Mouse (Mus musculus) limb, embryonic 15.5 days (tissue): ENCODE measurements at regions not wholly inside any gene's neighbourhood (a gene's known extent, or its start where the extent isn't known, plus 50 kb on each side); places are given as distances from the start of the nearest gene placed in this dataset.
A peak's percentile ranks its signal among the peaks of the same experiment; 100 is the strongest.

Experiments used
- ATAC-seq: fragments of 200-750 bp; cut with Nextera tagmentation; 2 replicates; pipeline ENCODE4 v1.8.0; 2017; ENCODE audit warnings: low read depth, moderate TSS enrichment; ENCODE audit not compliant: insufficient number of reproducible peaks, low FRiP score, low TSS enrichment
- H3K27ac ChIP-seq: fragments of 300-500 bp; sonication (generic); 2 replicates; pipeline ENCODE4 v1.5.1; 2015; ENCODE audit warnings: moderate library complexity, mild to moderate bottlenecking, inconsistent platforms
- H3K27me3 ChIP-seq: fragments of 300-500 bp; sonication (generic); 2 replicates; pipeline ENCODE4 v1.6.1; 2015; ENCODE audit warnings: inconsistent platforms
- H3K36me3 ChIP-seq: fragments of 300-500 bp; sonication (generic); 2 replicates; pipeline ENCODE4 v1.6.1; 2015; ENCODE audit warnings: inconsistent platforms
- H3K4me1 ChIP-seq: fragments of 300-500 bp; sonication (generic); 2 replicates; pipeline ENCODE4 v1.6.1; 2015; ENCODE audit warnings: inconsistent platforms
- H3K4me2 ChIP-seq: fragments of 300-500 bp; sonication (generic); 2 replicates; pipeline ENCODE4 v1.6.1; 2015; ENCODE audit warnings: mild to moderate bottlenecking, inconsistent platforms
- H3K4me3 ChIP-seq: fragments of 300-500 bp; sonication (generic); 2 replicates; pipeline ENCODE4 v1.5.1; 2015; ENCODE audit warnings: mild to moderate bottlenecking, inconsistent platforms
- H3K9ac ChIP-seq: fragments of 300-500 bp; sonication (generic); 2 replicates; pipeline ENCODE4 v1.6.1; 2015; ENCODE audit warnings: inconsistent platforms
- H3K9me3 ChIP-seq: fragments of 300-500 bp; sonication (generic); 2 replicates; pipeline ENCODE4 v1.6.1; 2016; ENCODE audit warnings: inconsistent platforms
- WGBS: fragments of 180-500 bp; shearing (Covaris S2); methylation state at CpG from one replicate; pipeline ENCODE4 v1.1.7; 2015; 5-methylcytosine and 5-hydroxymethylcytosine counted together

DNA sequence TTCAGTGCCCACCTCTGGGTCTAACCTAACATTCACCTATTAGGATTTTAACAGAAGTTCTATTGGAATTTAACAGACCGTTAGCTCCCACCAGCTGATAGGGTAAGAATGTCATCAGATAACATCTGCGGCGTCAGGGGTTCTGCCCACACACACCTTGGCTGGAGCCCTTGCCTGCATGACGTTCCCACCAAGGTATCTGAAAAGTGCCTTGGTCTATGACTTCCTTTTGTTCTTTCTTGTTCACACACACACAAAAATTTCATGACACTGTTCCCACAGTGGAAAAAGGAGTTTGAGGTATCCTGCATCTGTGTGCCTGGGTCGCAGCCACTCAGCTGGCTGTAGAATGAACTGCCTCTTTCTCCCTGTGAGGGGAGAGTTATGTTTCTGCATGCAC lies 134.1 kb upstream of the Lef1 start:
- Histone ChIP-seq H3K9me3 (no peaks in the 10 kb centered on the region), H3K27me3 (no peaks in the 10 kb centered on the region), H3K4me1 (peaks cover 12% of the 10 kb centered on the region; the same call in 1 of the 2 replicates), H3K9ac (no peak overlapping the region), H3K36me3 (no peaks in the 10 kb centered on the region), H3K4me3 (no peak overlapping the region), H3K4me2 (no peak overlapping the region), H3K27ac (no peak overlapping the region)
- no peak for ATAC-seq
- 61% methylated on average over 5 of the region's 5 CpGs for WGBS

DNA sequence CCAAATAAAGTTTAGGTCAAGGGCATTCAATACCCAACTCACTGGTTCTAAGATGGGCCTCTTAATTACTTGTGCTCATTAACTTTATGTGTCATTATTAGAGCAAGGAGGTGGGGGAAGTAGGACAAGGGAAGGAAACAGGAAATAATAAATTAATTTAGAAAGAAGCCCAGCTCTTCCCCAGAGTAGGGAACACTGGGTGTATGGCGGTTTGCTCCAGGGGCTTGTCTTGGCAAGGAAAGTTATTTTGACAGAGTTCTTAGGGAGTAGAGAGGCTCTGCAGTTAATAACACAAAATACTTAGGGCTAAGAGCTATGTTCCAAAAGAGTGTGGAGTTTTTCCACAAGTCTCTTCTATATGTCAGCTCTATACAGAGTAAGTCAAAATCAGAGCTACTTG lies 135.0 kb upstream of the Lef1 start:
- WGBS = 27% methylated on average over 1 of the region's 1 CpGs
- peaks cover 12% of the 10 kb centered on the region; the same call in 1 of the 2 replicates for H3K4me1 ChIP-seq
- no peaks in the 10 kb centered on the region for H3K9me3 ChIP-seq
- no peak overlapping the region for H3K4me3 ChIP-seq
- H3K27me3 ChIP-seq = no peaks in the 10 kb centered on the region
- no peak for ATAC-seq
- H3K4me2 ChIP-seq = no peak overlapping the region
- no peak overlapping the region for H3K9ac ChIP-seq
- H3K27ac ChIP-seq = no peak overlapping the region
- no peaks in the 10 kb centered on the region for H3K36me3 ChIP-seq

DNA sequence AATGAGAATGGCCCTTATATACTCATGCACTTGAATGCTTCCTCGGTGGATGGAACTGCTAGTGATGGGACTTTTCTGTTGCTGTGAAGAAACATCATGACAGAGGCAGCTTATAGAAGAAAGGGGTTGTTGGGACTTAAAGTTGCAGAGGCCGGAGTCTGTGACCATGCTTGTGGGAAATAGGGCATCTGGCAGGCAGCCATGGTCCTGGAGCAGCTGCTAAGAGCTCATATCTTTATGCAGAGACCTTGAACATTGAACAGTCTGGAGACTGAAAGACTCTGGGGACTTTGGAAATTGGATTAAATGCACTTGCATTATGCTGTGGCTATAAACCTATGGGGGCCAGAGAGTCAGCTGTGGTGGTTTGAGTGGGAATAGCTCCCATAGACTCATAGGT lies 138.1 kb upstream of the Lef1 start:
- no peak for ATAC-seq
- Histone ChIP-seq H3K4me2 (no peak overlapping the region), H3K27ac (no peak overlapping the region), H3K36me3 (no peaks in the 10 kb centered on the region), H3K9ac (no peak overlapping the region), H3K4me1 (no peaks in the 10 kb centered on the region), H3K9me3 (no peaks in the 10 kb centered on the region), H3K4me3 (no peak overlapping the region), H3K27me3 (no peaks in the 10 kb centered on the region)
- 62% methylated on average over 2 of the region's 2 CpGs for WGBS

DNA sequence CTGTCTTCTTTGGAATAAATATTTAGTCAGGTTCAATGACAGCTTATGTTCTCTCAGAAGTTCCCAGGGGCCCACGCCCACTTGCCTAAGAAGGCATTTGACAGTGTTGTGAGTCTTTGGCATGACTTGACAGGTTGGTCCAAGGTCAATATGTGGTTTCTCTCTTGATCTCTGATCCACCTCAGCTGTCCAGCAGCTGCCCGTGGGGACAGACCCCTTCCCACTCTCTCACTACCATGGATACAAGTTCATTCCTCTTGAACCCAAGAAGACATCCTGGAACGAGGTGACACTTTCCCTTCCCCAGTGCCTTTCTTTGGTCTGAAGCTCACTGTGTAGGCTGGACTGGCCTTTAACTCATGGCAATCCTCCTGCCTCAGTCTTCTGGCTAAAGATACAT lies 145.0 kb upstream of the Lef1 start:
- 85% methylated on average over 3 of the region's 3 CpGs for WGBS
- Histone ChIP-seq H3K4me2 (no peak overlapping the region), H3K27me3 (no peaks in the 10 kb centered on the region), H3K36me3 (no peaks in the 10 kb centered on the region), H3K27ac (no peak overlapping the region), H3K4me1 (peaks cover 3% of the 10 kb centered on the region; the same call in 1 of the 2 replicates), H3K9ac (no peak overlapping the region), H3K4me3 (no peak overlapping the region), H3K9me3 (no peaks in the 10 kb centered on the region)
- no peak for ATAC-seq

DNA sequence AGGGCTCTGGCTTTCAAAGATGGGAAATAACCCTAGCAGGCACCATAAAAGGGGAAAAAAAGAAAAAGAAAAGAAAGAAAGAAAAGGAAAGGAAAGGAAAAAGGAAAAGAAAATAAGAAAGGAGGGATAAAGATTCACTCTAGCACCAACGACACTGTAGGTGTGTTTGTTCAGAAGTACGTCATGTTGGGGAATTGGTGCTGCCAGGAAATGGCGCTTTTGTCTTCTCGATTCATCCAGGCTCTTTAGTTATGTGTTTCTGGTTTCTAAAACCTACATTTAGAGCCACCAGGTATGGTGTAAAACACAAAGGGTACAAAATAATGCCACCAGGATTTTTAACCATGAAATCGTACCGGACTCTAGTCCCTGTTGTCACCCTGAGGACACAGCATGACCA lies 146.2 kb upstream of the Lef1 start:
- H3K9ac ChIP-seq = no peak overlapping the region
- H3K4me2 ChIP-seq = no peak overlapping the region; the same call in 1 of the 2 replicates
- H3K9me3 ChIP-seq = no peaks in the 10 kb centered on the region
- no peaks in the 10 kb centered on the region for H3K27me3 ChIP-seq
- H3K36me3 ChIP-seq = no peaks in the 10 kb centered on the region
- ATAC-seq = no peak
- WGBS = 70% methylated on average over 6 of the region's 6 CpGs
- H3K4me3 ChIP-seq = no peak overlapping the region
- H3K27ac ChIP-seq = no peak overlapping the region
- H3K4me1 ChIP-seq = peaks cover 3% of the 10 kb centered on the region; the same call in 1 of the 2 replicates

DNA sequence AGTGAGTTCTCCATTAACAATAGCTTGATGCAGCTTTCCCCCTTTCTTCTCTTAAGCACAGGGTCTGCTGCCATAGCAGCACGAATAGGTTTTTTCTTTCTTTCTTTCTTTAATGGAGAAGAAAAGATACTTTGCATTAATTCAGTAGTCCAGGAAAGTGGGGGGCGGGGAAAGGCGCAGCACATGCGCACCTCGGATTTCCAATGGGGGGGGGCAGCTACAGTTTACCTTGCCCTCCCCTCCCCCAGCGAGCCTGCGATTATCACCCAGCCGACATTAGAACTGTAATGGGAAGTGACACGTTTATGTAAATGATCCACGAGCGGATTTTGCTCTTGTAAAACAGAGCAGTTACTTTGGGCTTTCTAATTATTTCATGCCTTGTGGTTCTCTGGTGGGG lies 146.6 kb upstream of the Lef1 start:
- Histone ChIP-seq H3K4me2 (peak overlapping the region; percentile 31; the same call in 1 of the 2 replicates), H3K4me1 (peaks cover 3% of the 10 kb centered on the region; the same call in 1 of the 2 replicates), H3K27ac (no peak overlapping the region), H3K36me3 (no peaks in the 10 kb centered on the region), H3K9ac (no peak overlapping the region), H3K27me3 (no peaks in the 10 kb centered on the region), H3K4me3 (peak overlapping the region; percentile 7; the same call in 1 of the 2 replicates), H3K9me3 (no peaks in the 10 kb centered on the region)
- ATAC-seq = no peak
- WGBS = 20% methylated on average over 11 of the region's 11 CpGs

DNA sequence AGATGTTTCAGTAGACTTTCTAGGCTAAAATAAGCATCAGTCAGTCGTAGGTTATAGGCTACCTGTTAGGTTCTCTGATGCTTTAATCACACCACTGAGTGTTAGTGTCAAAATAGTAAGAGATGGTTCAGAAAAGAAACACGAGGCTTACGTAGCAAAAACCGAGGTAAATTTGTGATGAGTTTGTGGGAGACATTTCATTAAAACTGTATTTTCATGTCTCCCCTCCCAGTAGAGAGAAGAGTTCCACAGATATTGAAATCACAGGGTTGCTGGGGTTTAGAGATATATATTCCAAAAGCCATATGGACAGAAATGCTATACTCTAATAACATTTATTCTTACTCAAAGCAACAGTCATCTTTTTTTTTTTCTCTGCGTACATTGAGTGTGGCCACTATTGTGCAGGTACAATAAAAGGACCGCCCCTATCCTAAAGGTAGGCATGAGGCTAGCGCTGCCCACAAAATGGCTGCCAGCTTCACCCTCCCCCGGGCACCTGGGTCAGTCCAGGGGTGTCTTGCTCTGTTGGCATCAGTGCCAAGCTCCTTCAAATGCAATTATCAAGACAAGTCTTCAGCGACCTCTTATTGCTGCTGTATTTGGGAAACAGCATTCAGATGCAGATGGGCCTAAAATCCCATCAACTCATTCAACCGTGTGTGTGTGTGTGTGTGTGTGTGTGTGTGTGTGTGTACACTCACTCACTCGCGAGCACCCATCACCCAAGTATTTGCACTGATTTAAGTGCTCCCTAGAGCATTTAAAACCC lies 147.4 kb upstream of the Lef1 start:
- H3K27me3 ChIP-seq = no peaks in the 10 kb centered on the region
- ATAC-seq = no peak
- no peak overlapping the region for H3K4me2 ChIP-seq
- H3K4me1 ChIP-seq = peaks cover 3% of the 10 kb centered on the region; the same call in 1 of the 2 replicates
- H3K9ac ChIP-seq = no peak overlapping the region
- H3K4me3 ChIP-seq = no peak overlapping the region
- no peak overlapping the region for H3K27ac ChIP-seq
- H3K9me3 ChIP-seq = no peaks in the 10 kb centered on the region
- no peaks in the 10 kb centered on the region for H3K36me3 ChIP-seq
- WGBS = 74% methylated on average over 12 of the region's 12 CpGs

DNA sequence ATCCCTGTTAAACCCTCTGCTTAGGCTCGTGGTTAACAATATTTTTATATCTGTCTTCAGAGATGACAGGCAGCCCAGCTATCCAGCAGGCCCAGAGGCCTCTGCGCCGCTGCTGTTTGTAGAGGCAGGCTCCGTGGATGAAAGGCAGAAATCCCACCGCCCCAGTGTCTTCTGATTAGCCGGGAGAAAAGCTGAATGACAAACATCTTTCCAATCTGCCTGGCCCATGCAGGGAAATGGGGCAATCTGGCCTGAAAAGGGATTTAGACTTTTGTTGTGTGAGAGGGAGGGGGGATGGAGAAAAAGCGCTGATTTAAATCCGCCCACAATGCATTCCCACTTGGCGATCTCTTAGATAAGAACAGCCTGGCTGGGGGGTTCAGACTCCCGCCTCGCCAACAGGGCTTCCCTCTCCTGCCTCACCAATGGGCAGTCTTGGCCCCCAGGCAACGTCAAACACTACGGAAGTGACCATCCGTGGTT lies 148.1 kb upstream of the Lef1 start:
- no peak overlapping the region for H3K9ac ChIP-seq
- no peaks in the 10 kb centered on the region for H3K9me3 ChIP-seq
- no peaks in the 10 kb centered on the region for H3K27me3 ChIP-seq
- H3K27ac ChIP-seq = no peak overlapping the region
- no peaks in the 10 kb centered on the region for H3K36me3 ChIP-seq
- WGBS = 40% methylated on average over 14 of the region's 14 CpGs
- no peak overlapping the region for H3K4me3 ChIP-seq
- no peak overlapping the region for H3K4me2 ChIP-seq
- peaks cover 3% of the 10 kb centered on the region; the same call in 1 of the 2 replicates for H3K4me1 ChIP-seq
- no peak for ATAC-seq

DNA sequence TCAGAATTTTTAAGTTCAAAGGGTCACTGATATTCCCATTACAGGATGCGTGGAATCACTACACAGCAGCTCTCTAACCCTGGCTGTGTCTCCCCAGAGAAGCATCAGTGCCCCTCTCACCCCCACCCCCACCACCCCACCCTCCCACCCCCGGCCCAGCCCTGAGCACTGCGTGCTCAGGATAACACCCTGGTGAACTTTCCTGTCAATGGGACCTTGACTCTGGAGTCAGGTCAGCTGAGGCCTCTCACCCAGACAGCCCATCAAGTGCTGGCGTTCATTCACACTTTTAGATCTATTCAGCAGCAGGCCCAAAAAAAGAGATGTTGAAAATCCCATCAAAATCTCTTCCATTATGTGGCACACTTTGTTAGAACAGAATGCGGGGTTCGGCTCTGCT lies 148.6 kb upstream of the Lef1 start:
- no peaks in the 10 kb centered on the region for H3K27me3 ChIP-seq
- no peak overlapping the region for H3K9ac ChIP-seq
- no peak for ATAC-seq
- H3K4me1 ChIP-seq = peaks cover 3% of the 10 kb centered on the region; the same call in 1 of the 2 replicates
- no peak overlapping the region for H3K27ac ChIP-seq
- H3K9me3 ChIP-seq = no peaks in the 10 kb centered on the region
- no peaks in the 10 kb centered on the region for H3K36me3 ChIP-seq
- H3K4me3 ChIP-seq = no peak overlapping the region
- no peak overlapping the region for H3K4me2 ChIP-seq
- 62% methylated on average over 6 of the region's 6 CpGs for WGBS

DNA sequence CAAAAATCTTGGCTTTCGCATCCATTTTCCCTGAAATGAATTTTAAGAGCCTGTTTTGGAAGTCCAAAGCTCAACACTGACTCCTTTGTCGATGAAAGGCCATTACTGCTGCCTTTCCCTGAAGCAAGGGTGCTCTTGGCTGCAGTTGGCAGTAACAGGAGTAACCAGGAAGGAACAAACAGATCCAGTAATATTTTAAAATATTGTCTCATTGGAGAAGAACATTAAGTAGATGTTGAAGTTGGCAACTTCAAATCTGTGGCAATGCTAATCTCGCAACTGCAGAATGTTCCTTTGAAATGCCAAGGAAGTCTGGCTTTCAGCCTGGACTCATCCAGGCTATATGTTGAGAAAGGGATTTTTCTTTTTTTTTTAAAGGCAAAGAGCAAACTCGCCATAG lies 154.3 kb upstream of the Lef1 start:
- ATAC-seq = no peak
- Histone ChIP-seq H3K27me3 (no peaks in the 10 kb centered on the region), H3K36me3 (no peaks in the 10 kb centered on the region), H3K4me1 (no peaks in the 10 kb centered on the region), H3K27ac (peak overlapping the region; percentile 47), H3K9me3 (no peaks in the 10 kb centered on the region), H3K4me2 (no peak overlapping the region), H3K4me3 (no peak overlapping the region), H3K9ac (no peak overlapping the region)
- 62% methylated on average over 4 of the region's 4 CpGs for WGBS

DNA sequence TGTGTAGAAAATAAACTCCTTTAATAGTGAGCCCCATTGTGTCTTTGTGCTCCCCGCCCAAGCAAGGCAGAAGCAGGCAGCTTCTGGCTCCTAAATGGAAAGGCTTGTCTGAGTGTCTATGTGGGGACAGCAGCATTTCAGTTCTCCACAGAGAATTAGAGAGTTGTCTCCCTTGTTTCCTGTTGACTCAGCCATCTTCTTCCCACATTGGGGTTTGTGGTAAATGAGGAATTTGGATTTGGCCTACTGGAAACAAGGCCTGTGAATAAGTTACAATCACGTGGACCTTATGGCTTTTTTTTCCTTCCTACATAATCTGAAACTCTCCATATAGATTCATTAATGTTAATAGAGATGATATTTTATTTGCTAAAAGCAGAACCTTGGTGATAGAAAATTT lies 158.9 kb upstream of the Lef1 start:
- no peaks in the 10 kb centered on the region for H3K9me3 ChIP-seq
- no peak overlapping the region for H3K4me3 ChIP-seq
- no peak overlapping the region for H3K27ac ChIP-seq
- no peak for ATAC-seq
- no peaks in the 10 kb centered on the region for H3K27me3 ChIP-seq
- WGBS = 63% methylated on average over 2 of the region's 2 CpGs
- H3K4me1 ChIP-seq = peaks cover 8% of the 10 kb centered on the region; the same call in 1 of the 2 replicates
- H3K4me2 ChIP-seq = no peak overlapping the region
- H3K36me3 ChIP-seq = no peaks in the 10 kb centered on the region
- no peak overlapping the region for H3K9ac ChIP-seq

DNA sequence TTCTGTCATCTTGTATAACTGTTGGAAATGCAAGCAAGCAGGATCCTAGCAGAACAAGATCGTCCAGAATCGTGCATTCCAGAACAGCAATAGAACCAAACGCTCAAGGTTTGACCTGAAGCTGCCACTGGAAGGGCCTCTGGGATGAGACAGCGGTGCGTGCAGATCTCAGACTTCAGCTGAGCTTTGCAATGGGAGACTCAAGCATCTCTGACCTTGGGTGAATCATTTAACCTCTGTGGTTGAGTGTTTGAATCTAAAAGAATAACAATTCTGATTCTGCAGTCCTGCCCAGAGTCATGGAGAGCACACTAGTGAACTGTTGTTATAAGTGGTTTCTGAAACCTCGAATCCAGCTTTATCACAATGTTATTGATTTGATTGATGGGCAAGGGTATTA lies 159.4 kb upstream of the Lef1 start:
- no peaks in the 10 kb centered on the region for H3K9me3 ChIP-seq
- WGBS = 75% methylated on average over 6 of the region's 6 CpGs
- H3K9ac ChIP-seq = no peak overlapping the region
- no peaks in the 10 kb centered on the region for H3K27me3 ChIP-seq
- no peak overlapping the region for H3K27ac ChIP-seq
- H3K36me3 ChIP-seq = no peaks in the 10 kb centered on the region
- H3K4me2 ChIP-seq = no peak overlapping the region
- no peak overlapping the region for H3K4me3 ChIP-seq
- peaks cover 13% of the 10 kb centered on the region for H3K4me1 ChIP-seq
- no peak for ATAC-seq
